Mouse (Mus musculus) limb, embryonic 14.5 days (tissue): ENCODE measurements at regions not wholly inside any gene's neighbourhood (a gene's known extent, or its start where the extent isn't known, plus 50 kb on each side); places are given as distances from the start of the nearest gene placed in this dataset.
"Not testable (repeated sequence)": the region's sequence is repeated elsewhere in the genome, so short reads cannot be mapped to it uniquely, and the experiment has no call there.

Source experiments
- ATAC-seq: fragments of 200-750 bp; cut with Nextera tagmentation; 2 replicates; pipeline ENCODE4 v1.8.0; 2017; ENCODE audit warnings: low read depth, moderate number of reproducible peaks, moderate TSS enrichment; ENCODE audit not compliant: low FRiP score
- DNase-seq: peaks from one replicate; pipeline ENCODE4 v3.0.0-alpha.2; 2015; ENCODE audit warnings: low spot score
- H3K27ac ChIP-seq: fragments of 300-500 bp; sonication (generic); replicated peaks from 2 replicates; pipeline ENCODE4 v1.5.1; 2014; ENCODE audit warnings: low read depth, mild to moderate bottlenecking, low read length, moderate library complexity, mixed read lengths
- H3K27me3 ChIP-seq: fragments of 300-500 bp; sonication (generic); 2 replicates; pipeline ENCODE4 v1.6.1; 2014; ENCODE audit warnings: low read length, mixed read lengths; ENCODE audit not compliant: control insufficient read depth, insufficient read depth
- H3K36me3 ChIP-seq: fragments of 300-500 bp; sonication (generic); 2 replicates; pipeline ENCODE4 v1.6.1; 2014; ENCODE audit warnings: mild to moderate bottlenecking, low read length, moderate library complexity, mixed read lengths; ENCODE audit not compliant: control insufficient read depth, insufficient read depth
- H3K4me1 ChIP-seq: fragments of 300-500 bp; sonication (generic); 2 replicates; pipeline ENCODE4 v1.6.1; 2014; ENCODE audit warnings: antibody characterized with exemption, low read length, mixed read lengths; ENCODE audit not compliant: control insufficient read depth, insufficient read depth
- H3K4me2 ChIP-seq: fragments of 300-500 bp; sonication (generic); replicated peaks from 2 replicates; pipeline ENCODE4 v1.6.1; 2014; ENCODE audit warnings: low read depth, mild to moderate bottlenecking, low read length, moderate library complexity; ENCODE audit not compliant: severe bottlenecking
- H3K4me3 ChIP-seq: fragments of 300-500 bp; sonication (generic); replicated peaks from 2 replicates; pipeline ENCODE4 v1.5.1; 2014; ENCODE audit warnings: low read length
- H3K9ac ChIP-seq: fragments of 300-500 bp; sonication (generic); 2 replicates; pipeline ENCODE4 v1.6.1; 2014; ENCODE audit warnings: mild to moderate bottlenecking, low read depth, low read length, moderate library complexity; ENCODE audit not compliant: severe bottlenecking
- H3K9me3 ChIP-seq: fragments of 300-500 bp; sonication (generic); 2 replicates; pipeline ENCODE4 v1.6.1; 2016; ENCODE audit warnings: low read length; ENCODE audit not compliant: control insufficient read depth
- POLR2A ChIP-seq: fragments of 200-500 bp; IDR thresholded peaks from 2 replicates; pipeline ENCODE4 v1.8.0; 2012; ENCODE audit warnings: inconsistent platforms, mild to moderate bottlenecking, moderate library complexity, borderline replicate concordance; ENCODE audit not compliant: insufficient read depth, insufficient read length; ENCODE audit errors: extremely low read depth
- WGBS: fragments of 180-500 bp; shearing (Covaris S2); extraction: QIAGEN DNeasy Blood & Tissue Kit; methylation state at CpG from one replicate; pipeline ENCODE4 v1.1.7; 2014; 5-methylcytosine and 5-hydroxymethylcytosine counted together

GRCm38 (mm10) chrX:170809909-170810308, 137.5 kb downstream of the Asmt start:
- not testable (repeated sequence) for H3K4me3 ChIP-seq, H3K9ac ChIP-seq, H3K4me2 ChIP-seq, H3K9me3 ChIP-seq, DNase-seq, H3K36me3 ChIP-seq, H3K27ac ChIP-seq, ATAC-seq, H3K27me3 ChIP-seq, H3K4me1 ChIP-seq
- 68% methylated on average over 4 of the region's 5 CpGs for WGBS

- Histone ChIP-seq H3K27me3 (no peaks in the 10 kb centered on the region), H3K4me3 (no peak overlapping the region), H3K4me1 (no peaks in the 10 kb centered on the region), H3K27ac (no peak overlapping the region), H3K36me3 (no peaks in the 10 kb centered on the region), H3K9ac (peak overlapping the region; percentile 3; the same call in 1 of the 2 replicates), H3K9me3 (no peaks in the 10 kb centered on the region), H3K4me2 (no peak overlapping the region)
- ATAC-seq (no peak), DNase-seq (no peak)
- WGBS: 69% methylated on average over 2 of the region's 2 CpGs
- TF ChIP-seq POLR2A: no peak
Observed at GRCm38 (mm10) chrX:170815381-170815780, 142.9 kb downstream of the Asmt start.

GRCm38 (mm10) chrX:170841108-170841507, 168.7 kb downstream of the Asmt start:
- not testable (repeated sequence) for H3K4me3 ChIP-seq, DNase-seq, ATAC-seq, H3K36me3 ChIP-seq, H3K9ac ChIP-seq, H3K9me3 ChIP-seq, H3K27me3 ChIP-seq, H3K4me2 ChIP-seq, H3K27ac ChIP-seq, H3K4me1 ChIP-seq
- 70% methylated on average over 5 of the region's 5 CpGs for WGBS

- not testable (repeated sequence) for H3K36me3 ChIP-seq, H3K9me3 ChIP-seq, ATAC-seq, DNase-seq, H3K4me1 ChIP-seq, H3K9ac ChIP-seq, H3K27ac ChIP-seq, H3K4me3 ChIP-seq, H3K27me3 ChIP-seq, H3K4me2 ChIP-seq
Observed at GRCm38 (mm10) chrX:170841551-170841950, 169.1 kb downstream of the Asmt start.

- H3K4me3 ChIP-seq, H3K4me2 ChIP-seq, H3K9me3 ChIP-seq, H3K27me3 ChIP-seq, H3K4me1 ChIP-seq, H3K36me3 ChIP-seq, DNase-seq, H3K27ac ChIP-seq, H3K9ac ChIP-seq, ATAC-seq: not testable (repeated sequence)
- WGBS: 73% methylated on average over 5 of the region's 5 CpGs
Observed at GRCm38 (mm10) chrX:170842878-170843465, 170.5 kb downstream of the Asmt start.

- H3K9me3 ChIP-seq, ATAC-seq, H3K36me3 ChIP-seq, H3K27ac ChIP-seq, H3K9ac ChIP-seq, H3K4me2 ChIP-seq, H3K4me1 ChIP-seq, DNase-seq, H3K27me3 ChIP-seq, H3K4me3 ChIP-seq: not testable (repeated sequence)
- WGBS: no CpG with 5 or more reads among the region's 2 CpGs
Observed at GRCm38 (mm10) chrX:170876616-170877015, 204.2 kb downstream of the Asmt start.

GRCm38 (mm10) chrX:170880864-170881263, 208.4 kb downstream of the Asmt start:
- not testable (repeated sequence) for H3K4me3 ChIP-seq, H3K27me3 ChIP-seq, H3K4me2 ChIP-seq, H3K9ac ChIP-seq, ATAC-seq, H3K27ac ChIP-seq, H3K4me1 ChIP-seq, DNase-seq, H3K36me3 ChIP-seq, H3K9me3 ChIP-seq
